Mouse (Mus musculus) cerebral cortex, adult 2 months (tissue): ENCODE results near the gene Mboat7.

Experiments
- WGBS: fragments of 180-500 bp; shearing (Covaris S2); methylation state at CpG from one replicate; pipeline ENCODE4 v1.1.7; 2018; 5-methylcytosine and 5-hydroxymethylcytosine counted together

Mboat7 gene

DNA sequence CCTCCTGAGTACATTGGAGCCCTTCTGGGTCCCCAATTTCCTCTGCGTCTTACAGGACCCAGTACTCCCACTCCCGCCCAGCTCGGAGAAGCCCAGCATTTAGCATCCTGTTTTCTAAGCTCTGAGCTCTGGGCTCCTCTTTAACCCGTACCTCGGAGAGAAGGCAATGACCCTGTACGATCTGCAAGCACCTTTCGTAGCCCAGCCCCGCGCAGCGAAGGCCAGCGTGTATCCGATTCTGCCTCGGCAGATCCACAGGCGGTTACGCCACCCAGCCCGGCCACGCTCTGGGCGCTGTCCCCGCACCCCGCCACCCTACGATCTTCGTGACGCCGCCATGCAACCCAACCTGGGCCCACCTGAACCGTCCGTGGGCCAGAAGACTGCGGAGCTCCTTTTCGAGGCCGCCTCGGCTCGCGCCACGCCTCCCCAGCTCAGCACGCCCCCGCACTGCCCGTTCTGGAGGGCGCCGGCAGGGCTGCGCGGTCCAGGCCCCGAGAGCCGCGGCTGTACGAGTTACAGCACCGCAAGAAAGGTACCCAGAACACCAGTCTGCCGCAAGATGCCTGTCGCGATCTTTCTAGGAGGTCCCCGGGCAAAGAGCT is 839 bp downstream of the Mboat7 start, which contains the start of gene Tsen34:
Gene Tsen34, plus strand, starts transcription at position 482 of the 605 bp plus-strand sequence.
- WGBS = under 1% methylated on average over 49 of the region's 49 CpGs

DNA sequence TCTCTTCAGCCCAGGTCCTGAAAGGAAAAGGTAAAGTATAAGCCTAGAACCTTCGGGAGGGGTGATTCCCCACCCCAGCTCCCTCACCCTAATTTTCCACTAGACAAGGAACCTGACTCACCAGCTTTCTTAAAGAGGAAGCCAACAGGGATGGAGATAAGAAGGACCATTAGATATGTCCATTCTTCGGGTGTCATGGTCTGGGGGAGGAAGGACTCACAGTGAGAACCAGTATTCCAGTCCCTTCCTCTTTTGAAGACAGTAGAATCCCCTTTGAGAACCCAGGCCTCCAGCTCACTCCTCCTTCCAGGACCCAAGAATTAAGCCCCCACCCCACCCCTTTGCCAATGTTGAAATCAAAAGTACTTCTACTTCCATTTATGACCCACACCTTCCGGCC is 1.4 kb downstream of the Mboat7 start:
- WGBS = 28% methylated on average over 3 of the region's 3 CpGs

DNA sequence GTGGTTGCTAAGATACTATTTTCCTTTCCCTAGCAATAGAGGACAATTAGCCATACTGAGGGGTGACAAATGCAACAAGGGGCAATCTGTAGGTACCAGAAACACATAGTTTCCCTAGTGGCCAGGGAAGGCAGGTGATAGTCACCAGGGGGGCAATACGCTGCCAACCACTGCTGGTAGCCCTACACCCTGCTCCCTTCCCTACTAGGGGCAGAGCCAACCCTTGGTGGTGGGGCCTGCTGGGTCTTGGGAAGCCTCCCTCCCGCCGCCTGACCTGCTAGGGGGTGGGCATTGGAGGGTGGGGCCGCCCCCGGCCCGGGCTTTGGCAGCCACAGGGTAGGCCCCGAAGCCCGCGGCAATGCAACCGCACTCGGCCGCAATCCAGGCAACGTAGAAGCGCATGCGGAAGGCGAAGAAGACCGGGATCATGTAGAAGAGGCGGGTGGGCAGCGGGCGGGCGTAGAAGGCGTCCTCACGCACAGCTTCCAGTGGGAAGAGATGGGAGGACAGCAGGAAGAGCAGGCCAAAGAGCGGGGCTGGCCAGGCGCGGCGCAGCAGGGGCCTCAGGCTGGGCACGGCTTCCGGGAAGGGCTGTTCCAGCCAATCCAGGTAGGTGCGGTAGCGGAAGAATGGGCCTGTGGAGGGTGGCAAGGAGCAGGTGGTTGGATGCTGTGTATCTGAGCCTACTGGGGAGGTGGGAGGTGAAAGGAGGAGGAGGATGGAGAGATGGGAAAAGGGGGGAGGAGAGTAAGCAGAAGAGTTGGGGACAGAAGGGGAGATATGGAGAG is 7.7 kb downstream of the Mboat7 start:
- 90% methylated on average over 31 of the region's 31 CpGs for WGBS

DNA sequence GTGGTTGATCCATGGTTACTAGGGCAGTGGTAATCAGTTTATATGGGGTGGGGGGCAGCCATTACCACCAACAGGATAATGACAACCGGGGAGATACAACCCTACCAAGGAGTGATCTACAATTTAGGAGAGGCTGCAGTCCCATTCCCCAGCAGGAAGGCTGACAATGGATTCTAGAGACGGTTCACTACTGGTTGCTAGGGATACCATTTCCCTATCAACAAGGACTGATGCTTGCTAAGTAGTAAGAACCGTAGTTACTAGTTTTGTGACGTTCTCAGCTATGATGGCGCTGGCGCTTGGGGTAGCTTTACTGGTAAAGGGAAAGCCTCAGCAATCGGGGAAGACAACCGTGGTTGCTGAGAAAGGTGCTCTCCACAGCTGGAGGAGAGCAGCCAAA is 8.6 kb downstream of the Mboat7 start:
- 70% methylated on average over 8 of the region's 8 CpGs for WGBS

DNA sequence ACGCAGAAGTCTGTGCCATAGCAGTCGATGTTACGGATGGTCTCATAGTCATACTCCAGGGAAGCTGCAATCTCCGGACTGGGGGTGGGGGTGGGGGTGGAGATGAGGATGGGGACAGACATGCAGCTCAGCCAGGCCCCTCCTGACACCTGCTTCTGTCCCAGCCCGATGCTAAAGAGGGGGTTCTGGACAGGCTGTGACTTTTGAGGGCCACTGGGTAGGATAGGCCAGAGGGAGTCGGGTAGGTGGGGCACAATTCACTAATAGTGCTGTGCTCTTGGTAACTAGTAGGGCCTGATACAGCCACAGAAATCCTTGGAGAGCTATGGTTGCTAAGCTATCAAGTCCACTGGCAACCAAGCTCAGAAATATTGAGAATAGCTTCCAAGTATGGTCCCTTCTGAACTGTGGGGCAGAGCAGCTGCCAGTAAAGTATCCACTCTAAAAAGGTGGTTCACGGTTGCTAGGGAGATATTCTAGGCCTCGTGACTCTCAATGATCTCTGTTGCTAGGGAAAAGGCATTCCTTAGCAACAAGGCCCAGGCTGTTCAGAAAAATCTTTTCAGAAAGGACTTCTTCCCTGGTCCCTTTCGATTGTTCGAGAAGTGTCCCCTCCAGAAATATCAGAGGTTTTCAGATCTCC is 9.3 kb downstream of the Mboat7 start:
- WGBS = 59% methylated on average over 10 of the region's 10 CpGs

DNA sequence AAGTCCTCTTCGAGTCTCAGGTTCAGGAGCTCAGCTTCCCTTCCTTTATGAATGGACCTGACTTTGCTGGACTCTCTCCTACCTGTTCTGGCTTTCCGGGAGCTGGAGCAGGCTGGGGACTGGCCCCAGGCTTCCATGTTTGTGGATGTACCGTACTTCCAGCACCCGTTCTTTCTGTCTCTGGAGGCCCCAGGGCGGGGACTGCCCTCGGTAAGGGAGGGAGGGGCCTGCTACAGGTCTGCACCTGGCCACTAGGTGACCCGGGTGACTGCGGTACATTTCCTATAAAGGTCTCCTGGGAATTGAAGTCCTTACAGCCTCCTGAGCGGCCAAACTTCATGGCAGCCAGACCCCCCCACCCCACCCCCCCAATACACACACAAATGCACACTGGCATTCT is 16.0 kb downstream of the Mboat7 start, which contains the start of gene Tmc4:
Gene Tmc4, minus strand, starts transcription at position 212 of the 400 bp plus-strand sequence.
- 63% methylated on average over 9 of the region's 9 CpGs for WGBS

DNA sequence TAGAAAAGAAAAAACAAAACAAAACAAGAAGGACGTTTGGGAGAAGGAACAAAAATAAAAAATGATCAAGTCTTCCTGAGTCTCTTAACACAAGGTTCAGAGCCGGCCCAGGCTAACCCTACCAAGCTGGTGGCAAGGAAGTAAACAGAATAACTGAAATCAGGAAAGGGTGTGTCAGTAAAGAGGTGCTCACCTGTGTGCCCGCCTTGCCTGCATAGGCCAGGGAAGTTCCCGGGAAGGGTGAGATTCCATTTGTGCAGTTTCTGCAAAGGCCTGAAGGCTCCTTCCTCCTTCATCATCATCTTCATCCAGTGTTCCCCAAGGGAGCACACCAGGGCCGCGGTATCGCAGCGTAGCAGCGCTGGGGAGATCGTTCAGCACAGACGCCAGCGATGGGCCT is 17.0 kb downstream of the Mboat7 start:
- 89% methylated on average over 12 of the region's 12 CpGs for WGBS

DNA sequence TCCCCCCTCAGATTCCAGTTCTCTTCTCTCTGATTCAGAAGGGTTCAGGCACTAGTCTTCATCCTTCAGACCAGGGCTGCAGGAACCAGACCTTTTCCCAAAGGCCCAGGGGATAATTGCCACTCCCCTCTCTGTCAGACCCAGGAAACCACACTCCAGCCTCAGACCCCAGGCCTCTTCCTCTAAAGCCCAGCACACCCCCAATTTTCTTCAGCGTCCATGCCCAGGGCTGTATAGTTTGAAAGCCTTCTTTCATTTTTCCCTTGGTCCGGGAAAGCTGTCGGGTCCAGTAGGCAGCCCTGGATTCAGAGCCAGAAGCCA is 18.1 kb downstream of the Mboat7 start:
- WGBS = 79% methylated on average over 3 of the region's 3 CpGs

DNA sequence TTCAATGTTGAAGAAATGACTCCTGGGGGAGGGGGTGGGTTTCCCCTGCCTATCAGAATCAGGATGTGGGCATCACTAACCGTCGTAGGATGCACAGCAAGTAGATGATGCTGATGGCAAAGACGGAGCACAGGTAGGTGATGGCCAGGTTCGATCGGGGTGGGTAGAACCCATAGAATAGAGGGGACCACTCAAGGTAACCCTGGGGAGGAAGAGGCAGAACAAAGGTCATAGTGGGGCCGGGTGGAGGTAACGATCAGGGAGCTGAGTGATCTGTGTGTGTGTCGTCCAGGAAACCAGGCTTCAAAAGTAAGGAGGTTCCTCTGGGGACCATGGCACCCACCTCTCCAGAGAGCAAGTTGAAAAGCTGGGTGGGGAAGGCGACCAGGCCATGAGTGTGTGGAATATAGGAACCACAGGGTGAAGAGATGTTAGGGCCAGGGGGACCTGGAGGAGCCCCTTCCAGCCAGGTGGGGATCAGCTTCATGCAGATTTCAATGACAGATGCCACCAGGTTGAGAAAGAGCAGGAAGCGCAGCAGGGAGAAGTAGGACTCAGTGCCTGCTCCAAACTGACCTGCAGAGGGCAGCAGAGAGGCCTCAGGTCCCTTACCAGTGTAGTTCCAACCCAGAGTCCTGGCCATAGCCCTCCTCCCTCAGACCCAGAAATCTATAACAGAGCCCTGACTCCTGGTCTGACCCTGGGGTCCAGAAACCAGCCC is 18.7 kb downstream of the Mboat7 start:
- 66% methylated on average over 10 of the region's 10 CpGs for WGBS

DNA sequence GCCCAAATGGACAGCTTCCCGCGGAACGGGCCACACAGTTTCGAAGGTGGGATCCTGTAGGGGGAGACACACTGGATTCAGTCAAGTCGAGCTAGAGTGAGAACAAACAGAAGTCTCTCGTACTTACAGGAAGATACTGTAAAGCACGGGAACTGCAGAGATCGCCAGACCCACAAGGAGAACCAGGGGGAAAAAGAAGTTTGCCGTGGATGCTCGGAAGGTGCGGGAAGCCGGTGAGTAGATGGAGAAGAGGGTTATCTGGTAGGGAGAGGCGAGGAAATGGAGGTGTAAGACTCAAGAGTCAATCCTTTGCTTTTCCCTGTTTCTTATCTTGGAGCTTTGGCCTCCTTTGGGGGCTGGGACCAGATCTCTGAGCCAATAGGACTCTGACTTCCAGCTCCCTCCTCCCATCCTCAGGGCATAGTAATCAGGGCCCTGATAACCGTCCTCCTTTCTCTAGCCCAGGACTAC is 26.4 kb downstream of the Mboat7 start:
- WGBS = 41% methylated on average over 14 of the region's 14 CpGs

DNA sequence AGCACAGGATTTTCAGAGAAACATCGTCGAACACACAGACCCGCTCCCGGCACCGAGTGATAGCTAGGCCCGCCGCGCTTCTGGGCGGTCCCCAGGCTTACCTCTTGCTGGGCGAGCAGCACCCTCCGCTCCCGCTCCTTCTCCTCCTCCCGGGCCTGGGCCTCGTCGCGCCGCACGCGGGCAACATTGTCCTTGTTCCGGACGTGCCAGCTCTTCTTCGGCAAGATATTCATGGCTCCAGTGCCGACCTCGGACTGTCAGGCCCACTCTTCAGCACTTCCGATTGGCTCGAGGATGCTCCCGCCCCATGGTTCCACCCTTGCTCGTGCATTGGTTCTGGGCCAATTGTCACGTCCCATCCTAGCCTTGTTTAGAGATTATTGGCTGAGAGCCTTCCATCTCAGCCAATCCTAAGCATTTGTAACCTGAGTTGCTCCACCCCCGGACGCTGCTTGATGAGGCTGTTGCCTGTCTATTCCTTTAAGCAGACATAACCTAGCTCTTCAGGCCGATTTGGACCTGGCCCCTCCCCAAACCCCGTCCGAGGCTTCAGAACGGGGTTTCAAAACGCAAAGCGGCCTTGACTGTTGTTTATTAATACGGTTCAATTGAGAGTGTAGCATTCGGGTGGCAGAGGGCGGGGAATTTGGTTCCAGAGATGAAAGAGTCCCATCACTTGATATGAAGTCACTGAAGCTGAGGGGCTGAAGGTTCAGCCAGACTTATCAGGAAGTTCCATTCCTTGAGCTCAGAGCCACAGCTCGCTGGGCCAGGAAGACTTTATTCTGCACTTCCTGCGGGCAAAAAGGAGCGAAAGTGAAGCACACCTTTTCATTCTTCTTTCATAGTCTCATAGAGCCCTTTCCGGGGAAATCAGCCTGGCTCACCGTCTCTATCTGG is 27.9 kb downstream of the Mboat7 start, which contains the start of gene Leng1:
Gene Leng1, minus strand, starts transcription at position 626 of the 900 bp plus-strand sequence.
- WGBS = 2% methylated on average over 45 of the region's 45 CpGs

DNA sequence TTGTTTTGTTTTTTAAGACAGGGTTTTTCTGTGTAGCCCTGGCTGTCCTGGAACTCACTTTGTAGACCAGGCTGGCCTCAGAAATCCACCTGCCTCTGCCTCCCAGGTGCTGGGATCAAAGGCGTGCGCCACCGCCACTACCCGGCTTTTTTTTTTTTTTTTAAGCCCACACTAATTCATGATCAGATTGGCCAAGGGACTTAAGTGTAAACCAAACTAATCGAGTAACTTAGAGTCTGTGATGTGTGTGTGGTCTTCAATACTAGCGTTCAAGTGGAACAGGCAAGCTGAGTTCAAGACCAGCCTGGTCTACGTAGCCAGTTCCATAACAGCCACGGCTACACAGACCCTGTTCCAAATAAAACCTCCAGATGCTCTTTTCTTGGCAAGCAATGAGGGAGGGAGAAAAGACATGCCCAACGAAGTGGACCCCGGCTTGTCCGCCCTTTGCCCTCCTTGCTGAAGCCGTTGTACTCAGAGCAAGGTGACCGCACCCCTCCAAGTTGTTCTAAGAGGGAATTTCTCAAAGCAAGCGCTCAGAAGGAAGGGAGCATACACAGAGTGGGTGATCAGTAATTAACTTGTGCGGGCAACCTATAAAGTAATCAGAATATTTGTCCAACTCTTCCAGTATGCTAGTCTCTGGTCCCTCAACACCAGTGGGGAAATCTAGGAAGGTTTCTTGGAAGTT is 28.7 kb downstream of the Mboat7 start:
- 22% methylated on average over 15 of the region's 15 CpGs for WGBS

DNA sequence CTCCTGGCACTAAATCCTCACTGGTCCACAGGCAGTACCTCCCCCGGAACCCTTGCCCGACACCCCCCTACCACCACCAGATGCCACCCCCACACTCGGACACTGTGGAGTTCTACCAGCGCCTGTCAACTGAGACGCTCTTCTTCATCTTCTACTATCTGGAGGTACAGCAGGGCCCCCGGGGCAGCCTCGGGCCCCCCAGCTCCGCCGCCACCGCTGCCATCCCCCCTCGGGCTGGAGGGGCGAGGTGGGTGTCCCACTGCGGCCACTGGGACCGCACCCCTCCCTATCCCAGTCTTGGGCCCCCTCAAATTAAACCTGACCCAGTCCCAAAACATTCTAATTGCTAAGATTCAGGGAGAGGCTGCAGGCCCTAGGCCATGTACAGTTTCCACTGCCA is 34.7 kb downstream of the Mboat7 start:
- 91% methylated on average over 14 of the region's 14 CpGs for WGBS

DNA sequence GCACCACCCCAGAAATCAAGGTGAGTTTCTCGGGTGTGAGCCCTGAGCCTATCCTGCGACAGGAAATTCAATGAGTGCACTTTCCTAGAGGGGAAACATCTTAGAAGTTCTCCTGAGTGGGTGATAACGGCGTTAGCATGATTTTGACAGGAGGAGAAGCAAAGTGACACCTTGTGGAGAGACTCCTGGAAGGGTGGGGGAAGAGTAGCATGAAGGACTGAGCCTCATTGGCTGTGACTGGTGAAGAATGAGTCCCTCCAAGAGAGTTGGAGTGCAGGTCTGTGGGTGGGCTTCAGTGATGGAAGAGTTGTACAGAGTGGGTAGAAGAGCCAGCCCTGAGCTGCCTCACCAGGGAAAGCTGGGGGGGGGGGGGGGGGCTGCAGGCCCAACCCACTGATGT is 36.4 kb downstream of the Mboat7 start:
- WGBS = 61% methylated on average over 4 of the region's 4 CpGs

DNA sequence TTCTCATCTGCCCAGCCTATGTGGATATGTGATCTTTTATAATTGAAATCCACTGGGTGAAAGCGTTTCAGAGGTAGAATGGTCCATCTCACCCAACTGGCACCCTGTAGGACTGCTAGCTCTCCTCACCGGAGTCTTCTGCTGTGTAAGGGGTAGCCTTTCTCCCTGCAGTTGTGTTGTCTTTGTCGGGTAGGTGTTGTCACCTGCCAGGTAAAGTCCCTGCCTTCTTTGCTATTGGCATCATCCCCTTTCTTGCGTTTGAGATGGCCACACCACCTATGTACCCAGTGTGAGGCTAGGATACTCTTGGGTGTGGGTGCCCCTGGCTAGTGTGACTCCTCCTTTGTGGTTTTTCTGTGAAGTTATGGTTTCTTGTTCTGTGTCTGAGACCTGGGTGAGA is 46.7 kb downstream of the Mboat7 start:
- WGBS = 47% methylated on average over 4 of the region's 4 CpGs

DNA sequence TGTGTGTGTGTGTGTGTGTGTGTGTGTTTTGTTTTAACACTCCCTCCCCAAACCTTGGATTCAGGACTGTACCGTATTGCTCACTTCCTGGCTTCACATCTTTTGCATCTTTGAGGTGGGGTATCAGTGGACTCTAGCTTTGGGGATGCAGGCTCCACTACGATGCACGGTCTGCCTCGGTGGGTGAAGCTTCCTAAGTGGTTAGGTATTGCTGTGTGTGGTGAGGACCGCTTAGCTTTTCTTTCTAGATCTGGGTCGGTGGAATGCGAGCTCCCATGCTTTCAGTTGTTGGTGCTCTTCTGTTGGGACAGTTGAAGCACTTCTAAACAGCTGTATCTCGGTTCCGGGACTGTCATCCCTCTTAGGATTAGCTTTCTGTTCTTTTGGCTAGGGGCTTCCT is 47.1 kb downstream of the Mboat7 start:
- 5% methylated on average over 9 of the region's 9 CpGs for WGBS

DNA sequence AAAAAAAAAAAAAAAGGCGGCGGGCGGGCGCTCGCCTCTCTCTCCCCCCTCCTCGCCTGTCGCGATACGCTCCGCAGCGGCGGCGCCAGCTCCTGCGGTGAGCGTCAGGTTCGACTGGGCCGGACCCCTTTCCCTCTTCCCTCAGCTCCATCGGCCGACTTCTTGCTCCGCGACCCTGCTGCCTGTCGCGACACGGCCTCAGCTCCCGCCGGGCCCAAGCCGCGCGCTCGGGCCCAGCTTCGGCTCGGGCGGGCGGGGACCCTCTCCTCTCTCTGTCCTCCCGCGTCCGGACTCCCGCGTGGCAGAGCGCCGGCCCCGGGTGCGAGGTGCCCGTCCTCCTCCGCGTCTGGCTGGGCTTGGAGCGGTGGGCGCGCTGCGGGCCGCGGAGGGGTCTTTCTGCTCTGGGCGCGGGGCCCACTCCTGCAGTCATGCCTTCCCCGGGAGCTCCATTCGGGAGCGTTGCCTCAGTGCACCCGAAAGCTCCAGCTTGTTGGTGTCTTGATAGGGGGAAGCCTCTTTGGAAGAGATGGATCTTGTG is 47.8 kb downstream of the Mboat7 start:
- under 1% methylated on average over 53 of the region's 58 CpGs for WGBS

DNA sequence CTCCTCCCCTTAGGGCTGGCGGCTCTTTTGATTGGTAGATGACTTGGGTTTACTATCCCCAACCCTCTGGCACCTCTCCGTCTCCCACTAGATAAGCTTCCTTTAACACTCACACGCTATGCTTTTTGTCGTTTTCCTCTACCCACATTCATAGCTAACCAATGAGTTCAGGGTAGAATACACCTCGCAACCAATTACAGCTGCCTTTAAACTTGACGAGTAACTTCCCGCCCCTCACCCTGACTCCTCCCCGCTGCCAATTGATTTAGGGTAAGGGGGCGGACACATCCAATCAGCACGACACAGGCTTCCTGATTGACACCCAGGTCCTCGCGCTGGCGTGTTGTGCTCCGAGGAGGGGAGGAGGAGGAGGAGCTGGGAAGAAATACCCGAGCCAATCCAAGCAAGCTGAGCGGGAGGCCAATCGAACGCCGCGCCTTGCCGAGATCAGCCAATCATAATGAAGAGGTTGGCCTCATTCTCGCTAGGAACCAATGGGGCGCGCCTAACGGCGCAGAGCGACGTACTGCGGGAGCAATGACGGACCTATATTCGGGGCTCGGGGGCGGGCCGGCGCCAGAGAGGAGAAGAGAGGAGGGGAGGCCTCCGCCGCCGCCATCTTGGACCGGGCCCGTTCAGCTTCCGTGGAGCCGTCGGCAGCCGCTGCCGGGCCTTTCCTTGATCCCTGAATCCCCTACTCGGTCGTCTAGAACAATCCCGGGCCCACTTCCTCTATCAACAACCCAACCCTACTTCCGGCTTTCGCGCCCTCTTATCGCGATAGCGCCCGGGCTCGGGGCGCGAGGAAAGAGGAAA is 48.4 kb downstream of the Mboat7 start, which contains the start of gene Cnot3:
Gene Cnot3, plus strand, starts transcription at position 597 of the 816 bp plus-strand sequence.
- WGBS = under 1% methylated on average over 58 of the region's 58 CpGs

DNA sequence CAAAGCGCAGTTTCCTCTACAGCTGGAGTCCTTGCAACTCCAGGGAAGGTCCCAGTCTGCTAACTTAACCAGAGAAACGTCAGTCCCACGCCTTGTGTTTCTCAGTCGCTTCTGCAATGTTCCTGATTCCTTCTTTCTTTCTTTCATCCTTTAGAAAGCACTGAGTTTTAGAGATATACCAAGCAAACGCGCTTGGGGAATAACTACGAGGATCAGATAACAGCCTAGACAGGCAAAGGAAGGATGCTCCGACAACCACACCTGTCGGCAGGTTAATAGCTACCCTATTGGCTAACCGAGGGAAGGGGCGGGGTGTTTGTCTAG is 49.0 kb downstream of the Mboat7 start:
- WGBS = 1% methylated on average over 11 of the region's 11 CpGs
